Mouse (Mus musculus) lung, embryonic 14.5 days (tissue): ENCODE measurements at regions not wholly inside any gene's neighbourhood (a gene's known extent, or its start where the extent isn't known, plus 50 kb on each side); places are given as distances from the start of the nearest gene placed in this dataset.

Experiments used
- ATAC-seq: fragments of 200-750 bp; cut with Nextera tagmentation; 2 replicates; pipeline ENCODE4 v1.8.0; 2017; ENCODE audit warnings: mild to moderate bottlenecking, moderate TSS enrichment, moderate library complexity; ENCODE audit not compliant: insufficient read depth
- DNase-seq: peaks from one replicate; pipeline ENCODE4 v3.0.0-alpha.2; 2015
- H3K27ac ChIP-seq: fragments of 300-500 bp; sonication (generic); 2 replicates; pipeline ENCODE4 v1.5.1; 2014; ENCODE audit warnings: low read depth, mild to moderate bottlenecking, moderate library complexity
- H3K27me3 ChIP-seq: fragments of 300-500 bp; sonication (generic); 2 replicates; pipeline ENCODE4 v1.6.1; 2014; ENCODE audit warnings: low read length, control low read depth; ENCODE audit not compliant: insufficient read depth
- H3K36me3 ChIP-seq: fragments of 300-500 bp; sonication (generic); 2 replicates; pipeline ENCODE4 v1.6.1; 2014; ENCODE audit warnings: control low read depth; ENCODE audit not compliant: insufficient read depth
- H3K4me1 ChIP-seq: fragments of 300-500 bp; sonication (generic); 2 replicates; pipeline ENCODE4 v1.6.1; 2014; ENCODE audit warnings: antibody characterized with exemption, control low read depth; ENCODE audit not compliant: insufficient read depth
- H3K4me2 ChIP-seq: fragments of 300-500 bp; sonication (generic); 2 replicates; pipeline ENCODE4 v1.6.1; 2014; ENCODE audit warnings: mild to moderate bottlenecking
- H3K4me3 ChIP-seq: fragments of 300-500 bp; sonication (generic); 2 replicates; pipeline ENCODE4 v1.5.1; 2014; ENCODE audit warnings: low read depth, low read length
- H3K9ac ChIP-seq: fragments of 300-500 bp; sonication (generic); 2 replicates; pipeline ENCODE4 v1.6.1; 2014
- H3K9me3 ChIP-seq: fragments of 300-500 bp; sonication (generic); 2 replicates; pipeline ENCODE4 v1.6.1; 2016; ENCODE audit warnings: low read depth, low read length, control low read depth
- CTCF ChIP-seq: IDR thresholded peaks from 2 replicates; pipeline ENCODE4 v1.5.1; 2016; ENCODE audit warnings: antibody characterized with exemption, low read depth
- WGBS: fragments of 180-500 bp; shearing (Covaris S2); extraction: QIAGEN DNeasy Blood & Tissue Kit; methylation state at CpG from one replicate; pipeline ENCODE4 v1.1.7; 2014; 5-methylcytosine and 5-hydroxymethylcytosine counted together

GRCm38 (mm10) chr11:28709511-28709910 lies 125.4 kb upstream of the Ccdc85a start:
- Histone ChIP-seq H3K9ac (no peak overlapping the region), H3K4me1 (no peaks in the 10 kb centered on the region), H3K27ac (no peak overlapping the region), H3K9me3 (no peaks in the 10 kb centered on the region), H3K4me2 (no peak overlapping the region), H3K36me3 (no peaks in the 10 kb centered on the region), H3K4me3 (no peak overlapping the region), H3K27me3 (no peaks in the 10 kb centered on the region)
- TF ChIP-seq CTCF = no peak
- DNase-seq (no peak), ATAC-seq (no peak)
- WGBS = 59% methylated on average over 3 of the region's 3 CpGs

DNA sequence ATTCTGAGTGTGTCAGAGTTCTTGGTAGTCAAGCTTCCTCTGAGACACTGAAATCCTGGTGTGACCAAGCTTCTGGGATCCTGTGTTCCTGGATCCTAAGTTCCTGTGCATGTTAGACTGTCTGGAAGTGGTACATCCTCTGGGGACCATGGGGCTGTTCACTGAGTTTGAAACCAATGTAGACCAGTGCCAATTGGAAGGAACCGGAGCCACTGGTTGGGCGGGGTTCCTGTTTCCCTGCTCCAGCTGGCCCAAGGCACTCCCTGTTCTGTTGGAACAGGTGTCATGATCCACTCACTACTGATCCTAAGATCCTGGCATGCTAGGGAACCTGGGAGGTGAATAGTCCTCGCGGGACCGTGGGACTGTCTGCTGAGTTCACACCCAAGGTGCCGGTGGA lies 124.3 kb upstream of the Ccdc85a start:
- Histone ChIP-seq H3K27ac (no peak overlapping the region), H3K27me3 (no peaks in the 10 kb centered on the region), H3K9me3 (no peaks in the 10 kb centered on the region), H3K4me1 (no peaks in the 10 kb centered on the region), H3K4me2 (no peak overlapping the region), H3K36me3 (no peaks in the 10 kb centered on the region), H3K9ac (no peak overlapping the region), H3K4me3 (no peak overlapping the region)
- no peak for ATAC-seq
- no peak for DNase-seq
- TF ChIP-seq CTCF = no peak
- WGBS = 91% methylated on average over 6 of the region's 6 CpGs

GRCm38 (mm10) chr11:28702384-28702783 lies 118.3 kb upstream of the Ccdc85a start:
- Histone ChIP-seq H3K36me3 (no peaks in the 10 kb centered on the region), H3K9ac (no peak overlapping the region), H3K9me3 (no peaks in the 10 kb centered on the region), H3K4me2 (no peak overlapping the region), H3K27me3 (no peaks in the 10 kb centered on the region), H3K4me3 (no peak overlapping the region), H3K4me1 (0 out of 2 replicates have a peak, but pooled peaks cover 3% of the 10 kb centered on the region), H3K27ac (no peak overlapping the region)
- DNase-seq (no peak), ATAC-seq (no peak)
- TF ChIP-seq CTCF = no peak
- WGBS = 93% methylated on average over 1 of the region's 1 CpGs

DNA sequence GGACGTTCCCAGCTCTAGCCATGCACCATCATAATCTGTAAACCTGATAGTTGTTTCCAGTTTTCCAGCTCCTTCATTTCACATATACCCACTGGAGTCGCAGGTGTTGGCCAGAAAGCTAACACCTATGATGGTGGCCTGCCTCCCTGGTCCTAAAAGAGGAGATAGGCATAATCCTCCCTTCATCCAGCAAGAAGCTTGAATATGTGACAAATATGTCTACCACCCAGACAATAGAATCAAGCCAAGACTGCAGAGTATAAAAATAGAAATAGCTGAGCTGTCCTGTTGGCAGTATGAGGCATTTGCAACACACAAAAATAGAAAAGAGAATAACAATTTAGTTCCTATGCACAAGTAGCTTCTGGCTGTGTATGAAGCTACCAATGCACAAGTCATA lies 117.3 kb upstream of the Ccdc85a start:
- Histone ChIP-seq H3K27me3 (no peaks in the 10 kb centered on the region), H3K4me3 (no peak overlapping the region), H3K27ac (no peak overlapping the region), H3K4me1 (0 out of 2 replicates have a peak, but pooled peaks cover 3% of the 10 kb centered on the region), H3K4me2 (no peak overlapping the region), H3K9me3 (no peaks in the 10 kb centered on the region), H3K36me3 (no peaks in the 10 kb centered on the region), H3K9ac (no peak overlapping the region)
- DNase-seq = no peak
- TF ChIP-seq CTCF = no peak
- WGBS = 79% methylated on average over 2 of the region's 2 CpGs
- ATAC-seq = no peak

DNA sequence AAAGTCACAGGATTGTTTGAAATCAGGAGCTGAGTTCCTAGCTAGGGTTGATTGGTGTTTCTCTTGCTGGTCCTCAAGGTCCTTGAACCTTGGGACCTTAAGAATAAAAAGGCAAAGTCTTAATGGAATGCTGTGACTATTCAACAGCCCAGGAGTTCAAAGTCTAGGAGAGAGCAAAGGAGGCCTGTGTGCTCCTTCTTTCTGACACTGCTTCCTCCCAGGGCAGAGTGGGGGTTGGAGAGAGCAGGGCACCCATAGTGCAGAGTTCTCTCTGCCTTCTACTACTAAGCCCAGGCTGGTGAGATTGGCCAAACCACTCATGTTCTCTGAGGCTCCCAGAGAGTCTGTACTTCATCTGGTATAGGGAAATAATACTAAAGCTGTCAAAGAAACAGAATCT lies 115.6 kb upstream of the Ccdc85a start:
- H3K4me3 ChIP-seq = no peak overlapping the region
- ATAC-seq (no peak), DNase-seq (no peak)
- no peak overlapping the region for H3K9ac ChIP-seq
- H3K36me3 ChIP-seq = no peaks in the 10 kb centered on the region
- H3K9me3 ChIP-seq = no peaks in the 10 kb centered on the region
- H3K27me3 ChIP-seq = no peaks in the 10 kb centered on the region
- no peak overlapping the region for H3K27ac ChIP-seq
- H3K4me2 ChIP-seq = no peak overlapping the region
- TF ChIP-seq CTCF = no peak
- 0 out of 2 replicates have a peak, but pooled peaks cover 3% of the 10 kb centered on the region for H3K4me1 ChIP-seq

DNA sequence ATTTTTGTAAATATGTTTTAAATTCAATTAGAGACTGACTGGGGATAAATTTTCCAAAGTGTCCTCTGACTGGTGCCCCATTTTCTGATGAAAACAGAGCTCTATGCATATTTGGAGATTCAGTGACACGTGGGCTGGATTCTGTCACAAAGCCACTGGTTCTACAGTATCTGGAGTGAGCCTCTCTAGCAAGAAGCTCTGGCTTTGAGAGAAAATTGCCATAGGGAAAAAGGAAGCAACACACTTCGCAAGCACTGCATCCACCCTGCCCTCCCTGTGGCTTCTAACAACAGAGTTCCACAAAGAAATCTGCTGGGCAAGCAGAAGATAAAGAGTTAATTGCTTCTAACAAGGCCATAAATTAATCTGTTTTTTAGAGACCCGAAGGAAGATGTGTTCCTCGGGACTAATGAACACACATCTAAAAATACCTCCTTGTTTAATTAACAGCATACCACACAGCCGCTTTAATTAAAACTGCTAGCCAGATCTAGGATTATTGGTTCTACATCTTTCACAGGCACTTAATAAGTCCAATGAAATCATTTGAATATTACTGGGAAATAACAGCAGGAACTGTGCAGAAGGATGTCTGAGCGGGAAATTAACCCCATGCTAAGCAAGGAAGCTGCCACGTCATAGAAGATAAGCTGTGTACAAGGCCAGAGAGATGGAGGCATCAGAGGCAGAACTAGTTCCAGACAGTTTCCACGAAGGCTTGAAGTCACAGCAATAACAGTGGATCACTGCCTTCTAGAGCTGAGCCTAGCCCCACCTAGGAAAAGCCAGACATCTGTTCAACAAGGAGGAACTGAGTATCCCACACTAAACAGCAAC lies 113.7 kb upstream of the Ccdc85a start:
- Histone ChIP-seq H3K4me2 (no peak overlapping the region), H3K36me3 (no peaks in the 10 kb centered on the region), H3K9me3 (no peaks in the 10 kb centered on the region), H3K4me3 (no peak overlapping the region), H3K9ac (no peak overlapping the region), H3K27ac (no peak overlapping the region), H3K27me3 (no peaks in the 10 kb centered on the region), H3K4me1 (0 out of 2 replicates have a peak, but pooled peaks cover 3% of the 10 kb centered on the region)
- TF ChIP-seq CTCF = no peak
- peak; percentile 11 for DNase-seq
- ATAC-seq = no peak
- WGBS = 38% methylated on average over 8 of the region's 8 CpGs

DNA sequence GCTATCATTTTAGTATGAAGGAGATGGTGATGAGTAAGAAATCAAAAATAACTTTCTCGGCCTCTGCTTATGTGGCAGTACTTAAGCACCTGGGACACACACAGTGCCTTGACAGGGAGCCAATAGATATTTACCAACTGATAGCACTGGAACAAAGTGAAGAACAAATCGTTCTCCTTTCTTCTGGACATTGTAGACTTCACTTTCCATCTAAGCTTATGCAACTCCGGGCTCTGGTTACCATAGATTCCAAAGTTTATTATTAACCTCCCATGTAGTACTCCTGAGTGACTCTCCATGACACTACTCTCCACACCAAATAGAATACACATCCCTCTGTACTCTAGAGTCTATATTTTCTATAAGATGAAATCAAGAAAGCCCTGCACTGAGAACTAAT lies 110.9 kb upstream of the Ccdc85a start:
- no peaks in the 10 kb centered on the region for H3K9me3 ChIP-seq
- 53% methylated on average over 3 of the region's 3 CpGs for WGBS
- DNase-seq = no peak
- 0 out of 2 replicates have a peak, but pooled peaks cover 3% of the 10 kb centered on the region for H3K4me1 ChIP-seq
- no peak for ATAC-seq
- H3K27me3 ChIP-seq = no peaks in the 10 kb centered on the region
- H3K36me3 ChIP-seq = no peaks in the 10 kb centered on the region
- TF ChIP-seq CTCF = no peak
- no peak overlapping the region for H3K4me2 ChIP-seq
- H3K9ac ChIP-seq = no peak overlapping the region
- no peak overlapping the region for H3K4me3 ChIP-seq
- no peak overlapping the region for H3K27ac ChIP-seq
